Mouse (Mus musculus): Measurements from ENCODE around the gene Ddb1.

GRCm38 (mm10) chr19:10580102-10580501 lies 25.0 kb upstream of the Ddb1 start:
- TF ChIP-seq CTCF (IDR thresholded peaks at IDR 0.05; ENCODE audit: low read depth) (no peak), EP300 (IDR thresholded peaks at IDR 0.05; ENCODE audit: low read depth) (no peak)
